Mouse (Mus musculus) heart, embryonic 10.5 days (tissue): ENCODE data around the gene Dohh. TPM values are rescaled to one million over a fixed set of nuclear protein-coding genes. Genes with fewer than 3 reads are reported as not detected.

Source experiments
- DNase-seq: peaks from one replicate; pipeline ENCODE4 v3.0.0-alpha.2; 2017; ENCODE audit warnings: low spot score
- H3K27ac ChIP-seq: fragments of 300-500 bp; sonication (generic); 2 replicates; pipeline ENCODE4 v1.5.1; 2016; ENCODE audit warnings: mild to moderate bottlenecking
- H3K27me3 ChIP-seq: fragments of 300-500 bp; sonication (generic); 2 replicates; pipeline ENCODE4 v1.6.1; 2016; ENCODE audit warnings: mild to moderate bottlenecking; ENCODE audit not compliant: poor library complexity, insufficient read depth, severe bottlenecking
- H3K36me3 ChIP-seq: fragments of 300-500 bp; sonication (generic); 2 replicates; pipeline ENCODE4 v1.6.1; 2016; ENCODE audit warnings: mild to moderate bottlenecking, moderate library complexity
- H3K4me1 ChIP-seq: fragments of 300-500 bp; sonication (generic); 2 replicates; pipeline ENCODE4 v1.6.1; 2016; ENCODE audit warnings: mild to moderate bottlenecking
- H3K4me3 ChIP-seq: fragments of 300-500 bp; sonication (generic); 2 replicates; pipeline ENCODE4 v1.5.1; 2016; ENCODE audit warnings: mild to moderate bottlenecking, moderate library complexity
- H3K9me3 ChIP-seq: fragments of 300-500 bp; sonication (generic); 2 replicates; pipeline ENCODE4 v1.6.1; 2016; ENCODE audit warnings: mild to moderate bottlenecking, moderate library complexity
- WGBS: fragments of 180-500 bp; shearing (Covaris S2); methylation state at CpG from one replicate; pipeline ENCODE4 v1.1.7; 2016; 5-methylcytosine and 5-hydroxymethylcytosine counted together
- polyA plus RNA-seq: library from polyadenylated mRNA; unstranded; fragments of >200 nt; fragmentation: Nextera tagmentation; extraction: Ambion mirVana; gene quantifications from 2 replicates; pipeline ENCODE4 v1.2.1, GENCODE M21; 2016

Gene Dohh
- polyA plus RNA-seq, 1 experiment from 2014 or later = 105 TPM

DNA sequence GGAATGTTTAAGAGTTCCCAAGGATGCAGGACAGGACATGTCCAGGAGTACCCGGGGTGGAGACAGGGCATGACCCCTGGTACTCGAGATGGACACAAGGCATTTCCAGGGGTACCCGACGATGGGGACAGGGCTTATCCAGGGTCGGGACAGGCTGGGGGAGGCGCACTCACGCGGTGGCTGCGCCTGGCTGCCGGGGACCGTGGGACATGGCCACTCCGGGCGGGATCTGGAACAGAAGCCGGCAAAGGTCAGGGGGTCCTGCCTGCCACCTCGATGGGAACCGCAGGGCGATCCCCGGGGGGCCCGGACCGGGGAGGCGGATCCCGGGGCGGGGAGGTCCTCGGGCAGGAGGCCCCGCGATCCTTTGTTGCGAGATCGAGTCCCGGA lies 34.3 kb upstream of the Dohh start:
- Histone ChIP-seq H3K36me3 (peaks cover 30% of the 10 kb centered on the region), H3K4me1 (peaks cover 57% of the 10 kb centered on the region), H3K4me3 (peak overlapping the region; percentile 85), H3K9me3 (no peaks in the 10 kb centered on the region), H3K27ac (peak overlapping the region; percentile 96), H3K27me3 (peaks cover 24% of the 10 kb centered on the region)
- 1% methylated on average over 29 of the region's 29 CpGs for WGBS
- DNase-seq = no peak

DNA sequence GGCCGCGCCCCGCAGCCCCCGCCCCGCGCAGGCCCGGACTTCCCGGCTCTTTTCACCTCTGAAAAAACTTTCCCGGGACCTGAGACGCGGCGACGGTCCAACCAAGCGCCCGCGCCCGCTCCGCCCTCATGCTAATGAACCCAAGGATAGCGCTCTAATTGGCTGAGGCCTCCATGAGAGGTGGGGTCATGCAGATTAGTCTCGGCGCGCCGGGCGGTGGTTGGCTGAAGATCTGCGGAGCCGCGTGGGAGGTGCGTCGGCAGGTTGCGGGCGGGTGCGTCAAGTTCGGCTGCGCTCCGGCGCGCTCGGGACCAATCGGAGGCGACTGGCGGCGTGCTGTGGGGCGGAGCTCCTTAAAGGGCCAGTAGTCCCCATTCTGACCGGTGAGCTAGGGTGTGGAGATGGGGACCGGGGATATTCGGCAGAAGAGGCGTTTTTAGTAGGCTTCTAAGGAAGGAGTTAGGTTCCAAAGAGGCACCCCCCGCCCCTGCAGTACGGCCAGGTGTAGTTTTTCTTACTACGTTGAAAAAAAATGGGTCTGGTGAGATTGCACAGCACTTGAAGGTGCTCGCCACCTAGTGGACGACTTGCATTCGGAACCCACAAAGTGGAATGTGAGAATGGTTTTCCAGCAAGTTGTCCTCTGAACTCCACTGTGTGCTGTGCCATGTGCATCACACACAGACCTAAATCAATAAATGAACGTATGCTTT lies 33.7 kb upstream of the Dohh start, which contains the start of gene Hmg20b:
Gene Hmg20b (minus strand): TSS at position 130 of the 713 bp plus-strand sequence.
- H3K36me3 ChIP-seq = peaks cover 25% of the 10 kb centered on the region
- peak; percentile 100 for DNase-seq
- peak within 1 kb of the TSS; percentile 85 for H3K4me3 ChIP-seq
- peaks cover 19% of the 10 kb centered on the region; the same call in 1 of the 2 replicates for H3K27me3 ChIP-seq
- H3K4me1 ChIP-seq = peaks cover 62% of the 10 kb centered on the region
- peak within 1 kb of the TSS; percentile 96 for H3K27ac ChIP-seq
- under 1% methylated on average over 54 of the region's 54 CpGs for whole genome bisulfite sequencing
- no peaks in the 10 kb centered on the region for H3K9me3 ChIP-seq

- no peak overlapping the region for H3K27ac ChIP-seq
- no peak for DNase-seq
- 18% methylated on average over 9 of the region's 9 CpGs for WGBS
- peaks cover 9% of the 10 kb centered on the region; the same call in 1 of the 2 replicates for H3K27me3 ChIP-seq
- no peak overlapping the region for H3K4me3 ChIP-seq
- peaks cover 65% of the 10 kb centered on the region for H3K4me1 ChIP-seq
- H3K36me3 ChIP-seq = peaks cover 18% of the 10 kb centered on the region
- no peaks in the 10 kb centered on the region for H3K9me3 ChIP-seq
Observed at GRCm38 (mm10) chr10:81351678-81352291, 32.4 kb upstream of the Dohh start.

DNA sequence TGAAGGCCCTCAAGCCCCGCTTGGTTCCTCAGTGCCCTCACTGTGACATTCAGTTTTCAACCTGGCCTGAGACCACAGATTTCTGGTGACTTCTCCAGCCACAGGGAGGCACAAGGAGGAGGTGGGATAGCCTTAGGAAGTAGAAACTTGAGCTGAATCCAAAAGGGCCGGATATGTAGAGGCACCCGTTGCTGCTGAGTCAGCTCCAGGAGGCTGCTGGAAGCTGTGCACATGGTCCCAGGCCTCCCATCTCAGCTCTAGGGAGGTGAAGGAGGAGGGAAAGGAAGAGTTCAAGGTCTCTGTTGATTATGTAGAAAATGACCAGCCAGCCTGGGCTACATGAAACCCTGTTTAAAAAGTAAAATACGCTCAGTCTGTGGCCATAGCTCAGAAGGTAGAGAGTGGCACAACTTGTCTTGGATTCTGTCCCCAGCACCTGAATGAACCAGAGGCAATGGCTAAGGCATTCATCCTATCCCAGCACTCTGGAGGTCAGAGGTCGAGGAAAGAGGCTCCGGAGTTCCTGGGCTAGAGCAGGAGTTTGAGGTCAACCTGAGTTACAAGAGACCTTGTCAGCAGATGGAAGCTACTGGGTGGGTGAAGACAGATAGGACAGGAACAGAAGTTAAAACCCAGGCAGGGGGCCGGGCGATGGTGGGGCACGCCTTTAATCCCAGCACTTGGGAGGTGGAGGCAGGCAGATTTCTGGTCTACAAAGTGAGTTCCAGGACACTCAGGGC lies 29.3 kb upstream of the Dohh start:
- Histone ChIP-seq H3K36me3 (no peaks in the 10 kb centered on the region), H3K27me3 (no peaks in the 10 kb centered on the region), H3K4me3 (no peak overlapping the region), H3K9me3 (no peaks in the 10 kb centered on the region), H3K27ac (0 out of 2 replicates have a peak overlapping the region, but pooled peaks have one; percentile 2), H3K4me1 (peaks cover 66% of the 10 kb centered on the region)
- no peak for DNase-seq
- WGBS = 58% methylated on average over 9 of the region's 9 CpGs

DNA sequence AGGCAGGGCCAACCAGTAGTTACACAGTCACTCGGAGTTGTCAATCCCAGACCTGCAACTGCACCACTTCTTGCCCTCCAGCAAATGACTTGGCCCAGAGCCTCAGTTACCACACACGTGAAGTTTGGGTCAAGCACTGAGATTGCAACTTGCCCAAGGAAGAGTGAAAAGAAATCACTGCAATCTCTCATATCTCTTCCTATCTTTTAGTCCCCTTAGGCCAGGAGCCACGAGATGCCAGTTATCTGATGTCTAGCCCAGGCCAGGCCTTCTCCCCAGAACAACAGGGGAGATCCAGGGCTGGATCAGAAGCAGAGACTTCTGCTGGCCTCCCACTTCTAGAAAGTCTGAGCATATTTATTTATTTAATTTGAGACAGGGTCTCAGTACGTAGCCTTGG lies 28.7 kb upstream of the Dohh start:
- Histone ChIP-seq H3K27ac (no peak overlapping the region), H3K4me3 (no peak overlapping the region), H3K36me3 (no peaks in the 10 kb centered on the region), H3K4me1 (peaks cover 73% of the 10 kb centered on the region), H3K27me3 (no peaks in the 10 kb centered on the region), H3K9me3 (no peaks in the 10 kb centered on the region)
- no peak for DNase-seq
- 62% methylated on average over 4 of the region's 4 CpGs for WGBS

- 52% methylated on average over 12 of the region's 12 CpGs for WGBS
- Histone ChIP-seq H3K27ac (peak overlapping the region; percentile 65; the same call in 1 of the 2 replicates), H3K4me3 (peak overlapping the region; percentile 92), H3K4me1 (peaks cover 77% of the 10 kb centered on the region), H3K27me3 (no peaks in the 10 kb centered on the region), H3K9me3 (no peaks in the 10 kb centered on the region), H3K36me3 (no peaks in the 10 kb centered on the region; the same call in 1 of the 2 replicates)
- no peak for DNase-seq
Observed at GRCm38 (mm10) chr10:81356352-81356990, 27.8 kb upstream of the Dohh start.

DNA sequence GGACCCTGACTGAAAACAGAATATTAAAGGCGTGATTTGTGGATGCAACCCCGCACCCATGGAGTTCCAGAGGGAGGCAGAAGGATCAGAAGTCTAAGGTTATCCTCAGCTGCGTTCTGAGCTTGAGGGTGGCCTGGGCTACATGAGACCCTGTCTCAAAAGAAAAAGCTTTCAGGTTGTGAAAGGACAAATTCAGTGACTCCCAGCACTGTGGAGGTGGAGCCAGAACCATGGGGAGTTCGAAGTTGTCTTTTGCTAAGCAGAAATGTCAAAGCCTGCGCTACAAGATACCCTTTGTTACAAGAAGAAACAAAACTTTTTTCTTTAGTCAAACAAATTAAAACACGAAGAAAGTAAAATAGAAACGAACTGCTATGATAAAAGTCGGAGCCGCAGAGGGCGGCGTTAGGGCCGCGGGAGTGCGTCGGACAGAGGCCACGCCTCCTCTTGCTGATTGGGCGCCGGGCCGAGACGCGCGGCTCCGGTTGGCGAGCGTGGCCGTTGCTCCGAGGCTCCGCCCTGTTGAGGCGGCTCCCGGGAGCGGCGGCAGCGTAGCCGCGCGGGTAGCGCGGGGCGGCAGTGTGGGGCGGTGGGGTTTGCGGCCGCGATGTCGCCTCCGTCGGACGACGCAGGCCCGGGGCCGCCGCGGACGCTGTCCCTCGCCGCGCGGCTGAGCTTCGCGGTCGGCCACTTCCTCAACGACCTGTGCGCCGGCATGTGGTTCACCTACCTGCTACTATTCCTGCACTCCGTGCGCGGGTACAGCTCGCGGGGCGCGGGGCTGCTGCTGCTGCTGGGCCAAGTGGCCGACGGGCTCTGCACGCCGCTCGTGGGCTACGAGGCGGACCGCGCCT lies 27.0 kb upstream of the Dohh start, which contains the start of gene Mfsd12:
Gene Mfsd12 (plus strand): TSS at position 501 of the 854 bp plus-strand sequence.
- 1% methylated on average over 79 of the region's 79 CpGs for WGBS
- Histone ChIP-seq H3K27ac (peak within 1 kb of the TSS; percentile 91), H3K4me1 (peaks cover 78% of the 10 kb centered on the region), H3K9me3 (no peaks in the 10 kb centered on the region), H3K36me3 (peaks cover 6% of the 10 kb centered on the region; the same call in 1 of the 2 replicates), H3K4me3 (peak within 1 kb of the TSS; percentile 92), H3K27me3 (peaks cover 5% of the 10 kb centered on the region; the same call in 1 of the 2 replicates)
- peak; percentile 93 for DNase-seq

DNA sequence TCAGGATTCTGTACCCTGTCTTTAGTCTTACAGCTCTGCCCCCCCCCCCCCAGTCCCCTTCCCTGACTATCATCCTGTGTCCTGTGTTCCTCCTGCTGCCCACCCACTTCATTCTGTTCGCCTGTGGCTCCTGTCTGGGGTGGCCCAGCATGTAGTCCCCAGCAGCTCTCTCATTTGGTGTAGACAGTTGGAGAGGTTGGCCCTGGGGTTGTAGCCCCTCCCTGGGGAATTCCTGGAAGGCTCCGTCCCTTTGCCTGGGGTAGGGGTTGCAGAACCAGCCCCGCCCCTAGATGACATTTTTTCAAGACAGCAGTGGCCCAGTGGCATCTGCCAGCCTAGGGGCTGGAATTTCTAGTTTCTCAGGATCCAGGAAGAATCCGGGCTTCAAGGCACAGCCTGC lies 26.0 kb upstream of the Dohh start:
- Histone ChIP-seq H3K36me3 (peaks cover 14% of the 10 kb centered on the region), H3K27ac (peak overlapping the region; percentile 91), H3K9me3 (no peaks in the 10 kb centered on the region), H3K4me1 (peaks cover 88% of the 10 kb centered on the region), H3K4me3 (peak overlapping the region; percentile 92), H3K27me3 (peaks cover 15% of the 10 kb centered on the region)
- WGBS = 23% methylated on average over 4 of the region's 4 CpGs
- DNase-seq = no peak

DNA sequence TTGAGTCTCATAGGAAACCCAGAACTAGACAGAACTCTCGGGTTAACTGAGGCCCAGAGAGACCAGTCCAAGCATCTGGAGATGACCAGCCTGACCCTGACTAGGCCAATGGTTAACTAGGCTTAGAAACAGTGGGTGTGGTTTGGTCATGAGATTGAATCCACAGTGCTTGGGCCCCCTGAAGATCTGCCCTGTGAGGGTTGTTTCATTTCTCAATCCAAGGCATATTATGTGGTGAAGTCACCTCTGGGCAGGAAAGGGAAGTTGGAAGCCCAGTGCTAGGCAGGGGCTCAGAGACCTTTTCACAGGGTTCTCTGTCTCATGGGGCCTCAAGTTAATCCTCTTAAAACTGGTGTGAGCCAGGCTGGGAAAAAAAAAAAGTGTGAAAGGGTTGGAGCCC lies 25.4 kb upstream of the Dohh start:
- WGBS = 51% methylated on average over 1 of the region's 1 CpGs
- Histone ChIP-seq H3K4me1 (peaks cover 94% of the 10 kb centered on the region), H3K27ac (peak overlapping the region; percentile 91), H3K4me3 (peak overlapping the region; percentile 92), H3K9me3 (no peaks in the 10 kb centered on the region), H3K36me3 (peaks cover 14% of the 10 kb centered on the region), H3K27me3 (peaks cover 20% of the 10 kb centered on the region)
- DNase-seq = no peak

GRCm38 (mm10) chr10:81360721-81361120 lies 23.5 kb upstream of the Dohh start:
- WGBS = 67% methylated on average over 8 of the region's 8 CpGs
- H3K4me3 ChIP-seq = no peak overlapping the region
- no peak for DNase-seq

GRCm38 (mm10) chr10:81362336-81362949 lies 21.8 kb upstream of the Dohh start:
- no peak for DNase-seq
- Histone ChIP-seq H3K4me3 (peak overlapping the region; percentile 64), H3K27me3 (peaks cover 35% of the 10 kb centered on the region), H3K36me3 (peaks cover 27% of the 10 kb centered on the region), H3K9me3 (no peaks in the 10 kb centered on the region), H3K27ac (peak overlapping the region; percentile 90), H3K4me1 (peaks cover 100% of the 10 kb centered on the region)
- 59% methylated on average over 12 of the region's 12 CpGs for WGBS

More at GRCm38 (mm10) chr10:81360721-81361120, 23.5 kb upstream of the Dohh start:
- no peaks in the 10 kb centered on the region for H3K9me3 ChIP-seq
- peaks cover 14% of the 10 kb centered on the region for H3K36me3 ChIP-seq
- peaks cover 35% of the 10 kb centered on the region for H3K27me3 ChIP-seq
- peak overlapping the region; percentile 59; the same call in 1 of the 2 replicates for H3K27ac ChIP-seq
- H3K4me1 ChIP-seq = peaks cover 97% of the 10 kb centered on the region
